Mouse (Mus musculus) kidney, postnatal 0 days (tissue): ENCODE results near the gene Cckbr. TPM values are rescaled to one million over a fixed set of nuclear protein-coding genes. Genes with fewer than 3 reads are reported as not detected.
"Not testable (repeated sequence)": the region's sequence is repeated elsewhere in the genome, so short reads cannot be mapped to it uniquely, and the experiment has no call there.

ENCODE experiments used
- ATAC-seq: fragments of 200-750 bp; cut with Nextera tagmentation; replicated peaks from 2 replicates; pipeline ENCODE4 v1.8.0; 2017; ENCODE audit warnings: low read depth, moderate number of reproducible peaks, moderate TSS enrichment, moderate library complexity; ENCODE audit not compliant: low FRiP score
- DNase-seq: peaks from one replicate; pipeline ENCODE4 v3.0.0-alpha.2; 2016; ENCODE audit warnings: low spot score
- H3K27ac ChIP-seq: fragments of 300-500 bp; sonication (generic); 2 replicates; pipeline ENCODE4 v1.5.1; 2014; ENCODE audit warnings: mild to moderate bottlenecking
- H3K27me3 ChIP-seq: fragments of 300-500 bp; sonication (generic); 2 replicates; pipeline ENCODE4 v1.6.1; 2014; ENCODE audit warnings: low read length, mixed read lengths; ENCODE audit not compliant: insufficient read depth
- H3K36me3 ChIP-seq: fragments of 300-500 bp; sonication (generic); 2 replicates; pipeline ENCODE4 v1.6.1; 2014; ENCODE audit warnings: low read length, mixed read lengths; ENCODE audit not compliant: insufficient read depth
- H3K4me1 ChIP-seq: fragments of 300-500 bp; sonication (generic); replicated peaks from 2 replicates; pipeline ENCODE4 v1.6.1; 2014; ENCODE audit warnings: antibody characterized with exemption, low read length, mixed read lengths; ENCODE audit not compliant: insufficient read depth
- H3K4me2 ChIP-seq: fragments of 300-500 bp; sonication (generic); 2 replicates; pipeline ENCODE4 v1.6.1; 2014; ENCODE audit warnings: mild to moderate bottlenecking, low read length, moderate library complexity, mixed read lengths
- H3K4me3 ChIP-seq: fragments of 300-500 bp; sonication (generic); replicated peaks from 2 replicates; pipeline ENCODE4 v1.5.1; 2014; ENCODE audit warnings: low read depth, low read length
- H3K9ac ChIP-seq: fragments of 300-500 bp; sonication (generic); 2 replicates; pipeline ENCODE4 v1.6.1; 2014; ENCODE audit warnings: low read depth, low read length
- H3K9me3 ChIP-seq: fragments of 300-500 bp; sonication (generic); replicated peaks from 2 replicates; pipeline ENCODE4 v1.6.1; 2016; ENCODE audit warnings: low read length, inconsistent platforms, mixed read lengths
- CTCF ChIP-seq: IDR thresholded peaks from 2 replicates; pipeline ENCODE4 v1.5.1; 2016; ENCODE audit warnings: antibody characterized with exemption, low read depth, mild to moderate bottlenecking, moderate library complexity
- WGBS: fragments of 180-500 bp; shearing (Covaris S2); extraction: QIAGEN DNeasy Blood & Tissue Kit; methylation state at CpG from one replicate; pipeline ENCODE4 v1.1.7; 2014; 5-methylcytosine and 5-hydroxymethylcytosine counted together
- polyA plus RNA-seq: library from polyadenylated mRNA; unstranded; fragments of >200 nt; fragmentation: Nextera tagmentation; extraction: Ambion mirVana; gene quantifications from 2 replicates; pipeline ENCODE4 v1.2.1, GENCODE M21; 2015

Cckbr gene
- polyA plus RNA-seq, 1 experiment from 2014 or later = 0.59 TPM

DNA sequence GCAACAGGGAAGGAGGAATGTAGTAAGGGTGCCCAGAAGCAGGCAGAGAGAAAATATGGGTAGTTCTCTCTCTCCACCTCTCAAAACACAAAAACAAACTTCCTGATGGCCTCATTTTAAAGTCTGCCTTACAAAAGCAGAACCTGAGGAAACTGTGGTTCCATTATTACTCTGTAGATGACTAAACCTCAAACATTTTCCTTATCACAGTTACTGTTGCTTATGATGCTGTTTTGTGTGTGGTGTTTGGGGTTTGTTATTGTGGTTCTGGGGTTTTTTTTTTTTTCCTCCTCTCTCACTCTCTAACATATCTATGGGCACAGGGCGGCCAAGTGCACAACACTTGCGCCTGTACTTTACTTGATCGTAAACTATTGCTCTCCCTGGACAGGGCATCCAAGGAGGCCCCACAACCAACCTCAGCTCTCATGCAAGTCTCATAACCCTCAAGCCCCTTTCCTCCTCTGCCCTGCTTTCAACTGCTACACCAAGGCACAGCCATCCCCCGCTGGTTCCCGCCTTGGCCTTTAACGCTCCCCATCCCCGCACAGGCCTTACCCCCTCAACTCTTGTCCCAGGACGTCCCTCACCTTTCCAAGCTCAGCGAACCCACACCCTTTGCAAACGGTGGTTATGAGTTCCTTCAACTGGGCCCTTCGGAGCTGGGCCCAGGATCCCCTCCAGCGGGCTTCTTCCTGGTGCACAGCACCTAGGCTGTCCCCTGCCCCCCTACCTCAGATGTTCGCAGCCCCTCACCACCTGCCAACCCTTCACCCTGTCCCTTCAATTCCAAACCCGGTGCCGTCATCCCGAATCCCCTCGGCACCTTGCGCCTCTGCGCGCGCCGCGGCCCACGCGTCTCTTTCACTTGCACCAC lies 26.2 kb upstream of the Cckbr start:
- Histone ChIP-seq H3K9me3 (no peaks in the 10 kb centered on the region), H3K27ac (peak overlapping the region; percentile 81), H3K27me3 (no peaks in the 10 kb centered on the region), H3K4me3 (peak overlapping the region; percentile 80), H3K4me2 (peak overlapping the region; percentile 69), H3K9ac (peak overlapping the region; percentile 84), H3K36me3 (no peaks in the 10 kb centered on the region), H3K4me1 (no peaks in the 10 kb centered on the region)
- no peak; the same call in 1 of the 2 replicates for ATAC-seq
- no peak for TF ChIP-seq CTCF
- 2% methylated on average over 25 of the region's 25 CpGs for WGBS
- DNase-seq = peak; percentile 14

DNA sequence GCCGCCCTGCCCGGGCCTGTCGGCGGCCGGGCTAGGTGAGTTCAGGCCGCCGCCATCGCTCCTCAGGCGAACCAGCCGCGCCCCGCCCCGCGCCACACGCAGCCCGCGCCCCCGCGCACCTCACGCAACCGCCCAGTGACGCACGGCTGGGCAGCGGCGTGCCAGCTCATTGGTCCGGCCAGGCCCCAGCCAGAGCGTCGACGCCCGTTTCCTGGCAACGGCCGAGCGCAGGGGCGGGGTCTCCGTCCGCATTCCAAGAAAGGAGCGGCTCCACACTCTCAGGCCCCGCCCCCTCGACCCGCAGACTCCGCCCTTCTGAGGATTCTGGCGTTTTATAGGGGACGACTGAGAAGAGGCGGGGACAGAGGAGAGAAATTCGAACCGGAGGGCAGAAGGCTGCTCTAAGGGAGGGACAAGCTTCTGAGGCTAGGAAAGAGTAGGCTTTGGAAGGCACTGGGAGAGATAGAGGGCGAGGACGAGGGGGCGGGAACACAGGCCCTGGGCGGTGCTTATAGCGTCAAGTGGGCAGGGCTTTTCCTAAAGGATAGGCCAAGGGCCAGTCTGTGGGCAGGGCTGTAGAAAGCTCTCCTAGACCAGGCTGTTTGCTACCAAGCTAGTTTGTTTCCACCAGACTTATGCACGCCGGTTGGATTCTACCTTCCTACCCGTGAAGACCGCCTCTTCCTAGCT lies 25.5 kb upstream of the Cckbr start, which contains the start of gene Fam160a2:
Gene Fam160a2 (minus strand): TSS at position 120 of the 690 bp plus-strand sequence.
- Histone ChIP-seq H3K36me3 (no peaks in the 10 kb centered on the region), H3K9ac (peak within 1 kb of the TSS; percentile 84), H3K27ac (peak within 1 kb of the TSS; percentile 81), H3K4me3 (peak within 1 kb of the TSS; percentile 80), H3K4me2 (peak within 1 kb of the TSS; percentile 69), H3K27me3 (no peaks in the 10 kb centered on the region), H3K4me1 (no peaks in the 10 kb centered on the region), H3K9me3 (no peaks in the 10 kb centered on the region)
- WGBS = under 1% methylated on average over 55 of the region's 55 CpGs
- TF ChIP-seq CTCF = no peak
- DNase-seq = peak; percentile 100
- peak; percentile 99 for ATAC-seq

GRCm38 (mm10) chr7:105404268-105404667 lies 21.3 kb upstream of the Cckbr start, which contains the start of gene Cnga4:
Cnga4 (plus strand) TSS chr7:105404568.
- DNase-seq (no peak), ATAC-seq (no peak)
- Histone ChIP-seq H3K9ac (0 out of 2 replicates have a peak within 1 kb of the TSS, but pooled peaks have one; percentile 23), H3K9me3 (no peaks in the 10 kb centered on the region), H3K27me3 (no peaks in the 10 kb centered on the region), H3K4me1 (no peaks in the 10 kb centered on the region), H3K36me3 (no peaks in the 10 kb centered on the region), H3K4me2 (no peak within 1 kb of the TSS), H3K27ac (no peak within 1 kb of the TSS), H3K4me3 (no peak within 1 kb of the TSS)
- TF ChIP-seq CTCF = no peak
- 68% methylated on average over 5 of the region's 5 CpGs for WGBS

- Histone ChIP-seq H3K9me3 (no peaks in the 10 kb centered on the region), H3K4me3 (no peak overlapping the region), H3K9ac (no peak overlapping the region), H3K4me2 (no peak overlapping the region), H3K36me3 (no peaks in the 10 kb centered on the region), H3K27ac (no peak overlapping the region), H3K4me1 (no peaks in the 10 kb centered on the region), H3K27me3 (no peaks in the 10 kb centered on the region)
- 64% methylated on average over 1 of the region's 1 CpGs for WGBS
- no peak for TF ChIP-seq CTCF
- no peak for DNase-seq
- no peak for ATAC-seq
These were observed 19.2 kb upstream of the Cckbr start for GRCm38 (mm10) chr7:105406322-105406721.

- H3K9ac ChIP-seq, H3K4me2 ChIP-seq, H3K27me3 ChIP-seq, H3K36me3 ChIP-seq, H3K27ac ChIP-seq, H3K4me3 ChIP-seq, H3K4me1 ChIP-seq, H3K9me3 ChIP-seq: not testable (repeated sequence)
- 56% methylated on average over 8 of the region's 8 CpGs for WGBS
- DNase-seq = peak; percentile 71
- TF ChIP-seq CTCF = peak; percentile 94
- ATAC-seq = 0 out of 2 replicates have a peak, but pooled peaks have one; percentile 21
These were observed 13.5 kb upstream of the Cckbr start for GRCm38 (mm10) chr7:105411874-105412632.

DNA sequence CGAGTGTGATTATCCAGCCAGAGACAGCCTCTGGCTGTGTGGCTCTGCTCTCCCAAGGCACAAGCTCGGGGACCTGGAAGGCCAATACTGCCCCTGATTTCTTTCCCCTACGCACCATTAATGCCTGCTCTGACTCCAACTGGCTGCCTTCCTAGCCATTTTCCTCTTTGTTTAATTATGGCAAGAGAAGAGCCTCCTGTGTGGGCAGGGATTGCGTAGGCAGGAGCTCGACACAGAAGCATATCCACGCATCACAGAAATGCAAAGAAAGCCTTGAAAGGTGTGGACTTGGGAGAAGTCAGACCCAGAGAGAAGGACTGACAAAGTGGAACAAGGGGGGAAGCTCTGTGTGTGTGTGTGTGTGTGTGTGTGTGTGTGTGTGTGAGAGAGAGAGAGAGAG lies 11.1 kb upstream of the Cckbr start:
- H3K27ac ChIP-seq = no peak overlapping the region
- H3K4me3 ChIP-seq = no peak overlapping the region
- H3K9me3 ChIP-seq = no peaks in the 10 kb centered on the region
- no peaks in the 10 kb centered on the region for H3K27me3 ChIP-seq
- H3K4me2 ChIP-seq = no peak overlapping the region
- ATAC-seq (no peak), DNase-seq (no peak)
- no peak overlapping the region for H3K9ac ChIP-seq
- no peak for TF ChIP-seq CTCF
- no peaks in the 10 kb centered on the region for H3K4me1 ChIP-seq
- H3K36me3 ChIP-seq = no peaks in the 10 kb centered on the region
- WGBS = 54% methylated on average over 6 of the region's 6 CpGs
